Mouse (Mus musculus) gastrocnemius, adult 2 months (tissue): ENCODE data around the gene Tinagl1. TPM values are rescaled to one million over a fixed set of nuclear protein-coding genes. Genes with fewer than 3 reads are reported as not detected.
A peak's percentile ranks its signal among the peaks of the same experiment; 100 is the strongest.

Experiments used
- DNase-seq: peaks from one replicate; pipeline ENCODE4 v3.0.0; 2022
- H3K27ac ChIP-seq: fragments of 200-600 bp; 2 replicates; pipeline ENCODE4 v1.8.1; 2022; ENCODE audit warnings: mild to moderate bottlenecking
- H3K4me3 ChIP-seq: fragments of 200-600 bp; 2 replicates; pipeline ENCODE4 v1.8.1; 2022; ENCODE audit warnings: mild to moderate bottlenecking, moderate library complexity
- CTCF ChIP-seq: fragments of 200-600 bp; IDR thresholded peaks from 2 replicates; pipeline ENCODE4 v1.8.1; 2022; ENCODE audit warnings: antibody characterized with exemption, mild to moderate bottlenecking, moderate library complexity
- intact Hi-C: fragments of 180-260 bp; cut with DNase I; formaldehyde crosslinking; loops from one replicate; pipeline ENCODE4 v1.15.1; 2025
- total RNA-seq, 2 experiments: library from RNA; stranded (reverse); gene quantifications; 2 replicates each; pipeline ENCODE4 v1.2.3; 2021

The Tinagl1 gene
- total RNA-seq, 2 experiments from 2014 or later, result 18.7 to 45.2 TPM

DNA sequence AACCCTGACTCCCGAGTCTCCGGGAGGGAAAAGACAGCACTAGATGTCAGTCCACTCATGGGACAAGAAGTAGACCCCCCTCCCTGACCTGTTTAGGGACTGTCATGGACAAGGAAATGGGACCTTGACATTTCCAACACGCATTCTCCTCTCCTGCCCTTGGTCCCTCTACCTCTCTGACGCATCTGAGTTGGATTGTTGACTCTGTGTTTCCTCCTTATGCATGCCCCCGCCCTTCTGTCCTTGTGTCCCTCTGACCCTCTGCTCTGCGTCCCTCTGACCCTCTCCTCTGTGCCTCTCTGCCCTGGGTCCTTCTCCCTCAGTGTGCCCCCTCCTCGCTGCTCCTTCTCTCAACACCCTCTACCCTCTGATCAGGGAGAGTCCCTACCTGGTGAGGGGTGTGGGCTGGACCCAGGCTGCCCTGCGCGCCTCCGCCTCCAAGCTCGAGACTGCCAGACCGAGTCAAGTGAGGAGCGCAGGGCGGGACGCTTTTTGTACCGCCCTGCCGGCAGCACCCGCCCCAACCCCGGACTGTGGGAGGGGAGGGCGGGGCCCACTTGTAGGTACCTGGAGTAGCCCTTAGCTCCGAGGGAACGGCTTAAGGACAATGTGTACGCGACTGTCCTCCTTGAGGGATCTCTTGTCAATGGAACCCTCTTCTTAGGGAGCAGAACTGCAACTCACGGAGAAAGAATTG, 439 bp downstream of the Tinagl1 start:
- intact Hi-C loops, result no loop called here
- no peak for TF ChIP-seq CTCF
- peak overlapping the region; percentile 88 for H3K27ac ChIP-seq
- H3K4me3 ChIP-seq, result peak overlapping the region; percentile 74
- DNase-seq, result peak; percentile 75

DNA sequence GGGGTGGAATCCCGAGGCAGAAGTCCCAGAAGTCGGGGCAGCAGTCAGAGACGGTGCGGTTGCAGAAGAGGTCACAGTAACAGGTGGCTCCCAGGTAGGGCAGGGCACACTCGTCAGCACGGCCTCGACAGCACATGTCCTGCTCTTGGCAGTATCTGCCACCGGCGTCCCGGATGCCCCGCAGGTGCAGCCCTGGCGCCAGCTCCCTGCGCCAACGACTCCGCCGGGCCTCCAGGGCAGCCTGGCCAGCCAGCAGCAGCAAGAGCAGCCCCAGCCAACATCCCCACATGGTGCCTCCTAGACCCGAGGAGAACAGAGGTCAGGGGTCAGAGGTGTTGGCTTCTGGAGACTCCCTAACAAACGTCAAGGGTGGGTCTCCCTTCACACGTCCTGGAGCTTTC, 1.0 kb downstream of the Tinagl1 start:
- Histone ChIP-seq H3K27ac (peak overlapping the region; percentile 88), H3K4me3 (peak overlapping the region; percentile 74)
- DNase-seq, result peak; percentile 36
- no peak for TF ChIP-seq CTCF
- intact Hi-C loops, result no loop called here

DNA sequence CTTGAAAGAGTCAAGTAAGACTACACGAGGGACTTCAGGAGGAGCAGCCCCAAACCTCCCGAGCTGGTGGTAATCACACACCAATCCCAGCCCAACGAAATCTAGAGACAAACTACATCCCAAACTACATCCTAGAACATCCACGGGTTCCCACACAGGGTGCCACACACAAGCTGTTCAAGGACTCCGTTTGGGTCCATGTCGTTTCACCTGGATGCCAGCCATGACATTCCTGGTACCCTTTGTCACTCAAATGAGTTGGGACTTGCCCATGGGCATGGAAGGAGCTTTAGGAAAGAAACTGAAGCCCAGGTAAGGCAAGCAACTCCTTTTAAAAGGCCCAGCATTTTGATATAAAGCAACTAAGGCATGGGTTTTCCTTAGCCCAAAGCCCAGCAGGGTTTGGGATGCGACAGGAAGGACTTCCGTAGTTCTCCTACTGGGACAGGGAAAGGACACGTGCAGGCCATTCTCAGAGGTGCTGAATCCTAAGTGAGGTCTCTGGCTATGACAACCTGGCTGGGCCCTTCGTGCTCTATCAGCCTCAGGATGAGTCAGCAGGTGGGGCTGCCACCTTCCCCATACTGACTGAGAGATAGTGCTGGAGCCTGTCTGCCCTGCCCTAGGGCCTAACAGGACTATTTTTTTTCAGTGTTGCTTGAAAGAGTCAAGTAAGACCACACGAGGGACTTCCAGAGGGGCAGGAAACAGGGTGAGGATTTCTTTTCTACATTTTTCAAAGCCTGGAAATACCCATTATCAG, 1.7 kb downstream of the Tinagl1 start:
- no peak for TF ChIP-seq CTCF
- peak overlapping the region; percentile 74 for H3K4me3 ChIP-seq
- peak overlapping the region; percentile 88 for H3K27ac ChIP-seq
- intact Hi-C loops, result no loop called here
- DNase-seq, result no peak

DNA sequence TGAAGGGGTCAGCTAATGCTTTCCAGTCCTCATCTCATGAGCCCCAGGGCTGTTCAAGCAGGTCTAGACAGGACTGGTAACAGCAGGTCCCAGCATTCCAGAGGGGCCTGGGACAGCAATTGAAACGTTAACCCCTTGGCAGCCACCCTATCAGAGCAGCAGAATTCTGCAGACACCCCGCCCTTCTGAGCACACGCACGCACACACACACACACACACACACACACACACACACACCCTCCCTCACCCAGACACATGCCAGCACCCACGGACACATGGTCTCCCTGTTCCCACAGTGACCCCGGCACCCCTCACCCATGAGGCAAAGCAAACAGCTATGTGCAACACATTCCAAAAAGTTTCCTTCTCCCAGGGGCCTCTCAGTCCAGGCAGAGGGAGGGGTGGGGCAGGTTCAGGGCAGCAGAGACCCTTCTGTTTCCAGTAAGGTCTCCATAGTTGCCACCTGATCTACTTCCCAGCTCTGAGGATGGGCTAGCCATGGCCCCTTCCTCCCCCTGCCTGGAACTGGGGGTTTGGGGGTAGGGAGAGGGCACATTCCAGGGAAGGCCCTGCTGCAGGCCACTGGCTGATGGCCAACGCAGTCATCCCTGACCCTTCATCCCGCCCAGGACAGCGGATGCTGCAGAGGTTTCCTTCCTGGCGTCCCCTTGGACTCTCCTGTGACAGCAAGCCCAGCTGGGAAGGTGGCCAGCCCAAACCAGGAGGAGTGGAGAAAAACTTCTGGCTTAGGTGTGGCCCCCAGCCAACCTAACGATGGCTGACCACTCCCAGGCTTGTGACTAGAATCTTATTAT, 2.8 kb downstream of the Tinagl1 start:
- no peak for TF ChIP-seq CTCF
- peak; percentile 76 for DNase-seq
- intact Hi-C loops, result no loop called here
- Histone ChIP-seq H3K27ac (peak overlapping the region; percentile 88), H3K4me3 (peak overlapping the region; percentile 74)

DNA sequence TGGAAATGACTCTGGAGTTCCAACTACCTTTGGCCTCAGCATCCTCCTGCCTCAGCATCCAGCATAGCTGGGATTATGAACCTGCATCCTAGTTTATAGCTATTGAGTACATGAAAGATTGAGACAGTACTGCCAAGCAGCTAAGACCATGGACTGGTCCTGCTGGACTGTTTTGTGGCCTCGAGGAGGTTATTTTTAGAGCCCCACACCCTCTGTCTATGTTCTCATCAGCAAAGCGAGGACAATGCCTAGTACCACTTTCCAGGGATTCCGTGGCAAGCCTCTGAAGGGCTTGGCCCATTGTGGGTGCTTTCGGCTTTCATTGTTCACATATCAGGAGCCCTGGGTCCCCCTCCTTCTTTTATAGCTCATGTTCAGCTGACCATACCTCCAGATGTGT, 4.6 kb downstream of the Tinagl1 start:
- Histone ChIP-seq H3K27ac (peak overlapping the region; percentile 75), H3K4me3 (peak overlapping the region; percentile 6; the same call in 1 of the 2 replicates)
- no peak for DNase-seq
- TF ChIP-seq CTCF, result no peak
- intact Hi-C loops, result no loop called here

DNA sequence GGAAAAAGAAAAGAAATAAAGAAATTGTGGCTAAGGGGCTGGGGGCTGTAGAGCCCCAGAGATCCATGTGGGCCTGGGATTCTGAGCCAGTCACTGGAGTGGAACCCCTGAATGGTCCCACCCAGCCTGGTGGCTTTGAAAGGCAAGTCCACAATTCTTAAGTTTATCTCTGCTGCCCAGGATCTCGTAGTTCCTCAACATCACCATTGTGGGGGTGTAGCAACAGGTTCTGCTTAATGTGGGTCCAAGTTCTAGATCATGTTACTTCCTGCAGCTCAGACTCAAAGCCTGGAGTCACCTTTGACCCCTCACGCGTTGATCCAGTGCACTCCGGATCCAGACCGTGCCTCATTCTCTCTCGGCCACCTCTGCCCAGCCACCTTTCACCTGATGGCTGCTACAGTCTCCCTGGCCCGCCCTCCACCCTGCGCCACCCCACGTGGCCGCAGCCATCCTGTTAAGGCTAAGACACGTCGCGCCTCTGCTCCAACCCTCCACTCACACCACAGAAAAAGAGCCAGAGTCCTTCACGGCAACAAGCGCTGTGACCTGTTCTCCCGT, 5.4 kb downstream of the Tinagl1 start:
- no peak for DNase-seq
- intact Hi-C loops, result no loop called here
- Histone ChIP-seq H3K27ac (peak overlapping the region; percentile 75), H3K4me3 (peak overlapping the region; percentile 1; the same call in 1 of the 2 replicates)
- TF ChIP-seq CTCF, result no peak

DNA sequence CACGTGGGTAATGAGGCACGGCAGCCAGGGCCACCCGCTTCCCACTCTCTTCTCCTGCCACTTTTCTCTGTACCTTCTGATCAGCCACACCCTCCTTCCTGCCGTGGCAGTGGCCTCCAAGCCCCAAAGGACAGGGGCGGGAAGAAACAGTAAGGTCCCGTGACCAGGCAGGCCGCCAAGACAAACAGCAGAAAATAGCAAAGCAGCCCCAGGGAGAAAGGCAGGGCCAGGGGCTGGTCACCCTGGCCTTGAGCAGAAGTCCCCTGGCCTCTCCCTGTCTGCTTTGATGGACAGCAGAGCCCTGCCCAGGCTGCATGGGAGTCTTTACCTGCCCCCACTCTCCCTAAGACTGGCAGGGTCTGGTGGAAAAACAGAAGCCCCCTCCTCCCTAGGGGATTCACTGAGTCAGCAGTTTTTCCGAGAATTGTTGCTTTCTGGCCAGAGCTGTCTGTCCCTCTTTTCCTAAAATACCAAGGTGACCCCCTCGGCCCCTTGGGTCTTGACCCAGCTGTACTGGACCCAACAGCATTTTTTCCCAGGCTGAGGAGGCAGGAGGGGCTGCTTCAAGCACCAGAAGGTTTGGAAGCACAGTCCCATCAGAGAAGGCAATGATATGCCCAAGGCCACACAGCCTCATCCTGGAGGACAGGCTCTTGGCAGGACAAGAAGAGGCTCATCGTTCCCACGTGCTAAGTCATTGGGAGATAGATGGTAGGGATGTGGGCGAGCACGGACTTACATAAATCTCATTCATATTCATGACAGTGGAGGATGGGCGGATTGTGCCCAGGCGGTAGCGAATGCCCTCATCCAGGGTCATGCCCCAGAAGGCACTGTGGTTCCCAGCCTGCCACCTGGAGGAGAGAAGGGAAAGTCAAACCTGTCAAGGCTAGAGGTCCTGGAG, 6.4 kb downstream of the Tinagl1 start:
- TF ChIP-seq CTCF, result 0 out of 2 replicates have a peak, but pooled peaks have one; percentile 3
- H3K27ac ChIP-seq, result peak overlapping the region; percentile 75
- DNase-seq, result peak; percentile 84
- peak overlapping the region; percentile 53 for H3K4me3 ChIP-seq
- intact Hi-C loops, result no loop called here

DNA sequence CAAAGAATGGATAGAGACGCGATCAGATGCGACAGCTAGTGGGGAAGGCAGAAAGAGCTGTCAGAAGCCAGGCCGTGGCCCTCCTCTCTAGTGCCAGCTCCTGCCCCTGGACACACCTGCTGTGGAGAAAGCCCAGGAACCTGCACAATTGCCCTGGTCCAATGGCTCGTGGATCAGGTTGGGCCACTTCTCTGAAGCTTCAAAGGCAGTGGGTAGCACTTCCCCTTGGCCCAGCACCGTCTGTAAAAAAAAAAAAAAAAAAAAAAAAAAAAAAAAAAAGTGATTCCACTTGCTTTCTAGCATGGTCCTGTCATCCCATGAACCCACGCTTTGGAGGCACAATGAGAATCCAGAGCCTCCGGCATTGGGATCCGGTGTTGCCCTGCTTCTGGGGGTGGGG, 7.1 kb downstream of the Tinagl1 start:
- no peak for DNase-seq
- no peak for TF ChIP-seq CTCF
- Histone ChIP-seq H3K4me3 (peak overlapping the region; percentile 53), H3K27ac (peak overlapping the region; percentile 75)
- intact Hi-C loops, result no loop called here

DNA sequence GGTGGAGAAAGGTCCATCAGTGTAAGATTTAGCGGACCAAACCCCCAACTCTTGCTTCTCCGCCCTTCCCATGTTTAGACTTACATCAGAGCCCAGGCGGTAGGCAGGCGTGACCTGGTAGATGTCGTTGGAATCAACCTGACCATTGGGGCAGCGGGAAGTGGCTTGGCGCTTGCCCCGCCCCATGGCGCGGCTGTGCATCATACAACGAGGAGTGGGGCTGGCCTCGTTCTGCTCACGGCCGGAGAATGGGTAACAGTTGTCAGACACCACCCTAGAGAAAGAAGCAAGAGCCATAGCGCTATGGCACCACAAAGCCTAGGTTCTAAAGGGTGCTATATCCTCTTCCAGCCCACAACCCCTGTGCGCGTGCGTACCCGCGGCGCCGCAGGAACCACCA, 7.6 kb downstream of the Tinagl1 start:
- Histone ChIP-seq H3K27ac (peak overlapping the region; percentile 75), H3K4me3 (peak overlapping the region; percentile 53)
- no peak for TF ChIP-seq CTCF
- intact Hi-C loops, result no loop called here
- DNase-seq, result no peak

DNA sequence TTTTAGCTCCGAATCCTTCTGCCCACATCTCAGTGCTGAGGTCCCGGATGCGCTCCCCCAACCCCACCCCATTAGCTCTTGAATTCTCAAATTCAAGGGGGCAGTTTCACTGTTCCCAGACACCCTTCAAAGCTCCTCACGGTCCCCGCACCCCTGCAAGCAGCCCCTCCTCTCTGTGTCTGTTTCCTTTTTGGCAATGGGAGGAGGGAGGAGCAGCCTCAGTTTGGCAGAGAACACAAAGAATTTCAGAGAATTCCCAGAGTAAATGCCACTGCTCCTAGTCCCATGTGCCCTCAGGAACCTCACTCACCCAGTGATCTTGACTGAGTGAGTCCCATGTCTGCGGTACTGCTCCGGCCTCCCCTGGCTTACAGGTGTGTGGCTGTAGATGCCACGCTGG, 8.3 kb downstream of the Tinagl1 start:
- Histone ChIP-seq H3K4me3 (peak overlapping the region; percentile 34), H3K27ac (peak overlapping the region; percentile 75)
- peak; percentile 18 for DNase-seq
- TF ChIP-seq CTCF, result no peak
- intact Hi-C loops, result no loop called here

DNA sequence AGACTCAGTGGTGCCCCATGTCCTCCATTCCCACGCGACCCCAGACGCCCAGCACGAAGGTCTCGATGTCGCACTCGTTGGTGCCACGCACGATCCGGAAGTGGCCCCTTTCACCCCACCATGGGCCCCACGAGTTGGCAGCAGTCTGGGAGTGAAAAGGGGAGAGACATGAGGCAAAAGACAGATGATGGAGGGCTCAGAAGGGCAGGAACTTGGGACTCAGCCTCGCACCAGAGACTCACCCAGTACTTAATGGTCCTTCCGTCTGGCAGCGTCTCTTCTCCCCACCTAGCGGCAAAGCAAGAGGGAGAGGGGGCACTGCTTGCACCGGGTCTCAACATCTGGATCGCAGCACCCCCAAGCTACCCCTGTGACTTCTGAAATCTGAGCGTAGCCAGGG, 8.9 kb downstream of the Tinagl1 start:
- intact Hi-C loops, result no loop called here
- no peak for DNase-seq
- H3K4me3 ChIP-seq, result peak overlapping the region; percentile 34; the same call in 1 of the 2 replicates
- H3K27ac ChIP-seq, result peak overlapping the region; percentile 75
- TF ChIP-seq CTCF, result no peak

DNA sequence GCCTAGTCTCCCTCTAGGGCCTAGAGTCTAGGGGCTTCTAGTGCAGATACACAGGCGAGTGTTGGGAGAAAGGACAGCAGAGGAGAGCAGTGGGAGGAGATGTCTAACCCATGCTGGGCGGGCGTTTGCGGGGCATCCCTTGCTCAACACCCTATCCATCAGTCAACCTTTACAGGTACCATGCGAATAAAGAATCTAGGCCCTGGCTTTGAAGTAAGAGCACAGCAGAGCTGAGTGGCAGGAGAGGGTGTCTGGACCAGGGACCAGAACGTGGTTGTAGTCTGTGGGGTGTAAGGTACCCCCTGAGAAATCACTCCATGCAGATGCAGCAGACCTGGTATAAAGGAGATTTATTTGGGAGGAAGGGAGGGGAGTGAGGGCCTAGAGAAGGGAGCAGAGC, 10.8 kb downstream of the Tinagl1 start:
- no peak for DNase-seq
- intact Hi-C loops, result no loop called here
- H3K27ac ChIP-seq, result peak overlapping the region; percentile 80
- H3K4me3 ChIP-seq, result peak overlapping the region; percentile 59
- no peak for TF ChIP-seq CTCF
